Mouse (Mus musculus): ENCODE results near the gene Mark4.

DNA sequence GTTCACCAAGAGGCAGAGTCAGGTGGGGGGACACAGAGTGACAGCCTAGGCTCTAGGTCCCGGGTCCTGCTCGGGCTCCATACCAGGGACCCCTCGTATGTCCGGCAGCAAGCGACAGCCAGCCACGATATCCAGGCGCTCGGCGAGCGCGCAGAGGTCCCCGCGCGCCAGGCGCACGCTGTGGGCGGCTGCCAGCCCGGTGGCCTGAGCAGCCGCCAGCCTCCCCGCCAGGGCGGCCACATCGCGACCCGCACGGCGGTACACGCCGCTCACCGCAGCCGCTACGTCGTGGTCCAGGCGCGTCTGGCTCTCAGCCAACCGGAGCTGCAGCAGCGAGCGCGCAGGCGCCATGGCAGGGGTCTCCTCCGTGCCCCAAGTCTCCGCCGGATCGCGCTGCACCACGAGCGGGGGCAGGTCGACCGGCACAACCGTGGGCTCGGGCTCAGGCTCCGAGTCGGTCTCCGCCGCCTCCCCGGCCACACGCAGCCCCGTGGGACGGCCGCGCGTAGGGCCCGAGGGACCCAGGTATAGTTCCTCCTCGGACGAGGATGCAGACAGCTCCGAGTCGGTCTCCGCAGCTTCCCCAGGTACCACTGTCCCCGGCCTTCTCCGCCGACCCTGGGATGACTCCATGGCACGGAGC lies 48.5 kb upstream of the Mark4 start:
- TF ChIP-seq HCFC1 (IDR thresholded peaks at IDR 0.05; ENCODE audit: borderline replicate concordance, insufficient read depth, low read length), result no peak
- TF ChIP-seq CHD2 (IDR thresholded peaks at IDR 0.05; ENCODE audit: low read depth, low read length), result no peak
- TF ChIP-seq MAFK (IDR thresholded peaks at IDR 0.05; ENCODE audit: insufficient read depth, low read depth, low read length), result no peak
